Mouse (Mus musculus) right cerebral cortex, adult 18-20 months (tissue): ENCODE results near the gene Tprn.
A peak's percentile ranks its signal among the peaks of the same experiment; 100 is the strongest.

Source experiments
- DNase-seq: peaks from one replicate; pipeline ENCODE4 v3.0.0; 2022; ENCODE audit warnings: mixed read lengths

The Tprn gene

DNA sequence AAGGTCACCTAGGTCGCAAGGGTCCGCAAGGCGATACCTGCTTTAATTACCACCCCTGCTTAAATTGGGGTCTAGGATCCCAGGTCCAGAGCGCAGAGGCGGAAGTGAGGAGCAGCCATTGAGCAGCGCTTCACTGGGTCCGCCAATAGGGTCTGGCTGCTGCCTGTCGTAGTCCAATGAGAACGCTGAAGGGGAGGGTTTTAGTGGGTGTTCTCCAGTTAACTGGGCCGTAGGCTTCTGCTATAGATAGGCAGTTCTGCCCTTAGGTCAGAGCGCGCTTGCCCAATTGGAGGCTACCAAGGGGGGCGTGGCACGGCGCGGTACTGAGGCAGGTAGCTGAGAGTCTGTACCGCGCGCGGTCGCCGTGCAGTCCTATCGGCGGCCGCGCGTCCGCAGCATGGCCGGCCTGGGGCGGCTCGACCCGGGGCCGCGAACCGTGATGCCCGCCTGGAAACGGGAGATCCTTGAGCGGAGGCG is at the start of gene Tprn:
Gene Tprn (plus strand): TSS at position 328 of the 477 bp plus-strand sequence.
- DNase-seq: peak; percentile 97

DNA sequence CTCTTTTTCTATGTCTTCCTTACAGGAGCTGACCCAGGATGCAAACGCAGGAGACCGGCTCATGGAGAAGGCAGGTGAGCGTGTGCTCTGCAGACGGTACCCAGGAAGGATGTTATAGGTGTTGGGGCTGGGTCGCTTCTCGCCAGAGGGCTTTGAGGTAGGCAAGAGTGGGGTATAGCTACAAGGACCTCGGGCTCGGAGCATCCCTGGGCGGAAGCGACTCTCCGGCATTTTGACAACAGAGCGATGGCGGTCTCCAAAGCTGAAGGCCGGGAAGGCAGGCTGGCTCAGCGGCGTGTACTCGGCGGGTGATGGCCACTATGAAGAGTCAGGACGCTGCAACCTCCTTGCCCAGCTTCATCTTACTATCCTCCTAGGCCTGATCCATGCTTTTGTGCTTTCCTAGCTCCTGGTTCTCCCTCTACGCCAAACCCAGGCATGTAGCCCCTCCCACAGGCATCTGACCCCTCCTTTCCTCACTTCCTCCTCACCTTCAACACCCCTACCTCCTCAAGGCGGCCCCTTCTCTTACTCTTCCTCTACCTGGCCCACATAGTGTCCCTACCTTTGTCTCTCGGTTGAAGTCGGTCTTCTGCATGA is 49.1 kb upstream of the Tprn start:
- no peak for DNase-seq

DNA sequence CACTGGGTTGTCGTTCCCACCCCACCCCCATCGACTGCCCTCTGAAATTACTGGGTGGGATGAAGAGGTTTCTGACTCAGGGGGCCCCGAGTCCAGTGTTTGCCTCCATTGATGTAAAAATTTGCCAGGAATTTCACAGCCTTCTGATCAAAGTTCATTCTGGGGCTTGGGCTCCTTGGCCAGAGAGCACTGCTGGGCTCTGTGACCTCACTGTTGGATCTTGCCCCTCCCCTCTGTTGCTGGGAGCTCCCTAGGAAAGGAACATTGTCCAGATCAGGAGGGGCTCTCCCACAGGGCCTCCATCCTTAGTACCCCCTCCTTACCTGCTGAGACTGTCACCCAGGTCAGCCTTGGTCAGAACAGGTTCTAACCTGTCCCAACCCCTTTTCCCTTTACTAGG is 48.0 kb upstream of the Tprn start, which contains the start of gene Stpg3:
Gene Stpg3 (minus strand): TSS at position 194 of the 400 bp plus-strand sequence.
- DNase-seq: no peak

DNA sequence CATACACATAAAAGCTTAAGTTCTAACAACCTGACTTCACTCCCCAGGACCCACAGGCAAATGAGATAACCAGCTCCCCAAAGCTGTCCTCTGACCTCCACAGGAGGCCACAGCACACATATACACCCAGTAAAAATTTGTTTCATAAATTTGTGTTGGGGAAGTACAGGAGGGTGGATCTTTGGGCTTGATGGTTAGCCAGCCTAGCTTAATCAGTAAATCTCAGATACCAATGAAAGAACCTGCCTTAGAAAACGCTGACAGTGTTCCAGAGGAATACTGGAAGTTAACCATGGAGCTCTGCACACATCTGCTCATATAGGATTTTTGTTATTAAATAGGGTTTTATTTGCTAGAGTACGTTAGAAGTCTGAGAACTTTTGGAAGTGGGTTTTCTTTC is 44.8 kb upstream of the Tprn start:
- no peak for DNase-seq

DNA sequence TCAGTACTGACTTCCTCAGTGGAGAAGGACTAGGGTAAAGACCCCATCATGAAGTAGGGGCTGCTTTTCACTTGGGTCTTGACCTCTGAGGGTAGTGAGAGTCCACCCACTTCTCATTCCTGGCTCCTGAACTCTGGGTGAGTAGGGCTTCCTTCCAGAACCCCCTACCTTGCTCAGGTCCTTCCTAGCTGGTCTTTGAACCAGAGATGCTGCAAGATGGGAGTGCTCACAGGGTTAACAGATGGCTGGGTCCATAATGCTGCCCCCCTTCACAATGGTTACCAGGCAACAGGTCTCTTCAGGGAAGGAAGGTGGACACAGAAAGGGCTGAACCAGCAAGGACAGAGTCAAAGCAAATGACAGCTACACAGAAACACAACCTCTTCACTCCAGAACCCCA is 44.0 kb upstream of the Tprn start, which contains the start of gene Fam166a:
Gene Fam166a (plus strand): TSS at position 301 of the 400 bp plus-strand sequence.
- no peak for DNase-seq

DNA sequence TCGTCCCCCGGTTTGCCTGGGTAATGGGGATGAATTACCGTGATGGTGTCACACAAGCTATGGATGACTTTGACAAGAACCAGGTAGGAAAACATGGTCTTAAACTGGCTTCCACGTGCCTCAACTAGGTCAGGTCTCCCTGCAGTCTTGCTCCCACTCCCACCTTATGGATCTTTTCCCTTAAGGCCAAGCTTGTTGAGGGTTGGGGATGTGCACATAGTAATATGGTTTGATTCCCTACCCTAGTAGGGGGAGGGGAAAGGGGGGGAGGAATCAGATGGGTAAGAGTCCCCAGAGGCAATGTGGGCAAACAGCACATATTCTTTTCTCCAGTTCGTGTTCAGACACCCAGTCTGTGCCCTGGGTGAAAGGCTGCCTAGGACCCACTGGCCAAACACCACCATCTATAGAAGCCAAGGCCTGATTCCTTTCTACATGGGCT is 41.1 kb upstream of the Tprn start:
- no peak for DNase-seq

DNA sequence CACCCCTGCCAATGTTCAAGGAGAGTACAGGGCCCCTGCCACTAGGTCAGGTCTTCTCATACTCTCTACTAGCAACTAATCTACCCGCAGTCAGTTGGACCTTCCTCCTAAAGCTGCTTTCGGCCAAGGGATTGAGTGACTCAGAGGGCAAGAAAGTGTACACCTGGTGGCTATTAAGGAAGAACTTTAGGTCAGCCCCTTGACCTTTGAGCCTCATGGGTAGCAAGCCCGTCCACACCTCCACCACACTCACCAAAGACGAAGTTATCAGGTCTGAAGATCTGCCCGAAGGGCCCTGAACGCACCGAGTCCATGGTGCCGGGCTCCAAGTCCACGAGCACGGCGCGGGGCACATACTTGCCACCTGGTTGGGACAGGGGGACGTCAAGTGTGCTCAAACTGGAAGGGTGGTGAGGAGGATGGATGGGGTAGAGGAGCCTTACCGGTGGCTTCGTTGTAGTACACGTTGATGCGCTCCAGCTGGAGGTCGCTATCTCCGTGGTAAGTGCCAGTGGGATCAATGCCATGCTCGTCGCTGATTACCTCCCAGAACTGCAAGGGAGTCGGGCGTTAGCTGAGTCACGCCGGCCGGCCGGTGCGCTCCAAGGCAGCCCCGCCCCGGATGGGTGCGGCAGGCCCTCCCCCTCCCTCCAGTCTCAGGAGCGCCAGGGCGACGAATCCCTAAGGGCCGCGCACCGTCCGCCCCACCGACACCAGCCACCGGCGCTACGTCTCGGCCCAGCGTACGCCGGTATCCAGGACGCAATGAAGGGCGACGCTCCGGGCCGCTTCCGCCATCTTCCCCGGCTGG is 38.5 kb upstream of the Tprn start:
- peak; percentile 82 for DNase-seq

DNA sequence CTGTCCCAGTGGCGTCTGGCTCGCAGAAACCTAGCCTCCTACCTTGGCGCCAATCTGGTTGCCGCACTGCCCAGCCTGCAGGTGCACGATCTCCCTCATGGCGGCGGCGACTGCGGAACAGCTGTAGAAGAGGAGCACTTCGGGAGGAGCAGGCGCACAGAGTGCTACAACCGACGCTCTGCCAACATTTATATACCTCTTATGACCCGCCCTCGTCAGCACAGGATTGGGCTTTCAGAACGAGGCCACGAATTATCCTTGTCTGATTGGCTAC is 38.0 kb upstream of the Tprn start, which contains the start of gene Tubb4b:
Gene Tubb4b (minus strand): TSS at position 211 of the 274 bp plus-strand sequence.
- DNase-seq: no peak

DNA sequence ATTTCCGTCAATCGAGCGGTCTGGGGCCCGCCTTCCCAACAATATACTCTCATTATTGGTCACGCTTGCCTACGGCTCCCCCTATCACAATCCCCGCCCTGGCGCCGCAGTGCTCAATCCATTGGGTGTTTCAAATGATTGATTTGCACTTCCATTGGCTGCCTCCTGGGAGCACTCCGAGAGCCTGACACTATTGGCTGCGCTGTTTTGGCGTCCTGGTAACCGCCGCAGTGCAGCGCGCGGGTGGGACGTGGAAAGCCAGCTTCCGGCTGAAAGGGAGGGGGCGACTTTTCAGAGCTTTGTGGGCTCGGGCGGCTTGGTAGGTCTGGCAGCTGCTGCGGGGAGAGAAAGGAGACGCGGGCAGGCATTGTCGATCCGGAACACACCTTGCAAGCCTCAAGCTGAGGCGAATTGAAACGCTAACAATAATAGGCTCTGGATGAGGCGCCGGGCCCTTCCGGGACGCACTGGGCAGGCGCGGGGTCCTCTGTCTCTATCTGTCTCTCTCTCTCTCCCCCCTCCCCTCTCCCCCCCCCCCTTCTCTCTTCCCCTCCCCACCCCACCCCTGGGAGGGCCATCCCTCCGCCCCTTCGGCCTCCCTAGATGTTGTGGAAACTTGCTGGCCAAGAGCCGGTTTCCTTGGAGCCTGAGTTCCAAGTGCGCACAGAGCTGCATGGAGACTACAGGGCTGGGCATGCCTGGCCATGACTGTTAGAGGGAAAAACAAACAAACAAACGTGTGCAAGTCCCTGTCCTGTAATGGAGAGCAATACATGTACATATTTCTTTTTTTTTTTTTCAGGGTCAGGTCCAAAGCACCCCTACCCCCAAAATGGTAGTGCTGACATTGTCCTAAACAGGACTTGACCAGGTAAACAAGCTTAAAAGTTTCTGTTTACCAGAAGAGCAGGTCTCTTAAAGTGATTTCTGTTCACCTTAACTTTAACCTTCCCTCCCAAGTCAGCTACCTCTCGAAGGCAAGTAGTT is 37.4 kb upstream of the Tprn start:
- DNase-seq: peak; percentile 100

DNA sequence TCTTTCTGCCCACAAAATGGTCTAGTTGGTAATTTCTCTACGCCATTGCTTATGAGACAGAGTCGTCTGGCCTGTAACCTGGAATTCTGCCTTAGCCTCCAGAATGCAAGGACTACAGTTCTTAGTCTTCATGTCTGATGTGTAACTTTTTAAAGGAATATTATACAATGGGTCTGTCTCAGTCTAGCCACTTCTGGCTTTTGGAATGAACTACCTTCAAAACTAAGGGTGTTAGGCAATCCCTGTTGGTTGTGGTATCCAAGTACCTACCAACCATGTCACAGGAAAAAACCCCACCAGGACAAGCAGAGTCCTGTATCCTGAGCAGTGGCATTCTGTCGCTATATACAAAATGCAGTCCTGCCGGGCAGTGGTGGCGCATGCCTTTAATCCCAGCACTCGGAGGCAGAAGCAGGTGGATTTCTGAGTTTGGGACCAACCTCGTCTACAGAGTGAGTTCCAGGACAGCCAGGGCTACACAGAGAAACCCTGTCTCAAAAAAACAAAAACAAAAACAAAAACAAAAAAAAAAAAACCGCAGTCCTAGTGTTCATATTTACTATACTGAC is 36.5 kb upstream of the Tprn start:
- DNase-seq: no peak

DNA sequence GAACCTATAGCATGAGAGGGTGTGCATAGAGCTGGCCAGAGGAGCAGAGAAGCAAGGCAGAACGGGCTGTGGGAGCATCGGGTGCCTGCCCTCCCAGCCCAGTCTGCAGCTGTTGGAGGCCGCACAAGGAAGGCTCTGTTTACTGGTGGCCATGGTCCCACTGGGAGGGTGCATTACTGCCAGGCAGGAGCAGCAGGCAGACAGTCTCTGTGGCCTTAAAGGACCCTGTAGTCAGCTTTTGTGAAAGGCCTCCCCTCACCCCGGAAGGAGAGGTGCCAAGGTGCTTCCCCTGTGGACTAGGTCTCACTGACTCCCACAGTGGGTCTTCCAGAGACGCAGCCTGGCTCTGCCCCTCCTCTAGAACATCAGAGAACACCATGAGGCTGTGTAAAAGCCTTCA is 35.6 kb upstream of the Tprn start:
- DNase-seq: peak; percentile 56

DNA sequence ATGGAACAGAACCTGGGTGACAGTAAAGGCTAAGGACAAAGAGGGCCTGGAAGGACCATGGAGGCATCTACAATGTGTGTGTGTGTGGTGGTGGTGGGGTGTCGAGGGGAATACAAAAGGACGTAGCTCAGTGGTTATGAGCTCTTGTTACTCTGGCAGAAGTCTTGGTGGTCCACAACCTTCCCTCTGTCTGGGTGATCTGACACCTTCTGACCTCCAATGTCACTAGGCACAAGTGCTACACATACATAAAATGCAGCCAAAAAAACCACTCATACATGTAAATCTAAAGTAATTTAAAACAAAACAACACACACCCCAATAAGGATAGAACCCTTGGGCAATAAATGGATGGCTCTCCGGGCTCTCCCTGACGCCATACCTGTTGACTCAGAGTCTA is 35.0 kb upstream of the Tprn start:
- DNase-seq: no peak

DNA sequence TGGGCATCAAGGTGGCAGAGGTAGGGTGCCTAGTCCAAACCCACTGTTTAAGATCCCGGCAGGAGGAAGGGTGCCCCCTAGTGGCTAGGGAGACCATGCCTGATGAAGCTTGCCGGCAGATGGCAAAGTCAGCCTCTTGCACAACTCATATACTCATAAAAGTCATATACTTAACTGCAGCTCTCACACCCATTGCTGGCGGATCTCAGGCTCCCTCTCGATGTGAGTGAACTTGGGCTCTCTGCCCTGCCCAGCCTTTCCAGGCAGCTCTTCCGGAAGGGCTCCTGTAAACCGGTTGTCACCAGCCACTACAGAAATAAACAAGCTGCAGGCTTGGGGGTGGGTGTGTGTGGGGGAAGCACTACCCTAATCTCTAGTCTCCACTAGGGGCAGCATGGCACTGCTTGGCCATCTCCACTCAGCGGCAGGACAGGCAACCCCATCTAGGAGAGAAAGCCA is 34.0 kb upstream of the Tprn start:
- peak; percentile 88 for DNase-seq

DNA sequence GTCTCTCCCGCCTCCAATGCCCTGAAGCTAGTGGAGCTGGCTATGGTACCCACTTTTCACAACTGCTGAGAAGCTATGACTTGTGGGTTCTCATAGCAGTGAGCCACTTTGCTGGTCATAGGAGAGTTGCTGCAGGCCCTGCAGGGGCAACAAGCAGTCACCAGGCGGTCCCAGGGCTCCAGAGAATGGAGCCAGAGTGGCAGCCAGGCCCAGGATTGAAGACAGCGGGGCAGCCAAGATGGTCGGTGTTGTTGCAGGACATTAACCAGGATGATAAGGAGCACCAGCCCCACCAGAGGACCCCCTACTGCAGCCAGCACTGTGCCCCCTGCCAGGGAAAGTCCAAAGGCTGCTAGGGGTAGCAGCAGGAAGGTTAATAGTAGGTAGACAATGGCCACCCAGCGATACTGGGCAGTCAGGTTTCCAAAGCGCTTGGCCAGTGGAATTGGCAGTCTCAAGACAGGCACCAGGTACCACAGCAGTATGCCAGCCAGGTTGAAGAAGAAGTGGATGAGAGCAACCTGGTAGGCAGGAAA is 33.4 kb upstream of the Tprn start:
- no peak for DNase-seq

DNA sequence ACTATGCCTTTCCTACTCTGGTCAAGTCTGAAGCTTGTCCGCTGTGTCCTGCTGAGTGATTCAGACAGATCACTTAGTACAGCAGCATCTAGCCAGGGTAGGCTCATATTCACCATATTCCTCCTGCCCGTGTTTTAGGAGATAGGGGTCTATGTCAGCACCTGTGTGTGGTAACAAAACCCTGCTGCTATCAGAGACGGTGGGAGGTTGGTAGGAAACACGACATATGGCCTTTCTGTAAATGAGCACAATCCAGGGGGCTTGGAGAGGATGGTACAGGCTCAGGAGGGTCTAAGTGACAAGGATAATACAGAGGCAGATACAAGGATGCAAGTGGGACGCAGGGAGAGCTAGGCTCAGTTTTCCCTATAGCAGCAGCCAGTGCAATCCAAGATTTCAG is 32.8 kb upstream of the Tprn start:
- no peak for DNase-seq

DNA sequence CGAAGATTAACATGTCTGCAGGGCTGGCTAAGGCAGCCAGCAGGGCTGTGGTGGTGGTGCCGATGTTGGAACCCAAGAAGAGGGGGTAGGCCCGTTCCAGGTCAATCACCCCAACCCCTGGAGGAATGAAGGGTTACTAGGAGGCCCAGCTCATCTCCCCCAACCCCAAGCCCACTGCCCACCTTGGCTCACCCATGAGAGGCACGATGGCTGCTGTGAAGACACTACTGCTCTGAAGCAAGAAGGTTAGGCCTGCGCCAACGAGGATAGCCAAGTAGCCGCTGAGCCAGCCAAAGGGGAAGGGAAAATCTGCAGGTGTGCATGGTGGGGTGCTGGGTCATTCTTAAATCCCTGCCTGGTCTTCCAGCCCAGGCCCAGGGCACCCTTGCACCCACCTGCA is 31.8 kb upstream of the Tprn start:
- DNase-seq: no peak

DNA sequence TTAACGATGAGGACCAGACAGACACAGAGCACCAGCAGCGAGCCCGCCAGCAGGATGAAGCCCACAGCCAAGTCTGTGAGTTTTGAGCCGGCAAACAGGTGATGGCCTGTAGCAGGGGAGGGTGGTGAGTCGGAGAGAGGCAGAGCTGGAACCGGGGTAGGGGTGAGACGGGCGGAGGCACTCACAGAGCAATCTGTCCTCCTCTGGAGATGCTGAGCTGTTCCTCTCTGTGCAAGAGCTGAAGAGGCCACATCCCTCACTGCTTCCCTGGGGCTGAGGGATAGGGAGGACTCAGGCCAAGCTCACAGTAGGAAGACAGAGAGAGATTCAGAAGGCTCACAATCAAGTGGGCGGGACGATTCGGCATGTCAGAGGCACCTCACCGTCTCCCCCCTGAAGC is 31.4 kb upstream of the Tprn start:
- DNase-seq: no peak

DNA sequence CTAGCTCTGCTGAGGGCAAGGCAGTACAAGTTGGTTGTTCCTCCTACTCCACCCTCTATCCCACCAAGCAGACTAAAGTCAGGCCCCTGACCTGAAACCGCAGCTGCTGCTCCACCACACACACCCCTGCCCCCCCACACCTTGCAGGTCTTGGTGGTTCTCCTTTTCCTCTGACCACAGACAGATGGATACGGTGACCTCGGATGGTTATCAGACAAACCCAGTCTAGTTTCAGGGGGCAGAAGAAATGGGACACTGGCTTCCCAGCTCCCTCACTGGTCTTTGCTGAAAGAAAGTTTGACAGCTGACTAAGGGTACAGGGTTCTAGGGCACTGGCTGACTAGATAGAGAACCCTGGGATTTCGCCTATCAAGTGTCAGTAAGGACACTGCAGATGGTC is 29.0 kb upstream of the Tprn start:
- DNase-seq: no peak

DNA sequence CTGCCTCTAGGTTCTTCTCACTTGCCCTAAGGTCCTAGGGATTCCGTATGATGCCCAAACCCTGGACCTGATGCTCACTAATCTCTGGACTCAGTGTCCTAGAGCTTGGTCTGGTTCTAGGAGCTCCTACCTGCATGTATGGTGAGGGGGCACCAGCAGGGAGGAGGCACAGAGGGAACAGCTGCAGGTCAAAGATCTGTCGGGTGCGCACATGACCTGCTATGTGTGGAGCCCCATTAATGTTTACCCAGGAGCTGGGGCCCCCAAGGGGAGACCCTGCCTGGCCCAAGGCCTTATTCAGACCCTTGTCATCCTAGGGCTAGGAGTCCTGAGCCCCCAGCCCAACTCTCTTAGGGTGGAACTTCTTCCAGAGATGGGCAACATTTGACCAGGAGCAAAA is 28.4 kb upstream of the Tprn start, which contains the start of gene Slc34a3:
Gene Slc34a3 (minus strand): TSS at position 315 of the 400 bp plus-strand sequence.
- no peak for DNase-seq

DNA sequence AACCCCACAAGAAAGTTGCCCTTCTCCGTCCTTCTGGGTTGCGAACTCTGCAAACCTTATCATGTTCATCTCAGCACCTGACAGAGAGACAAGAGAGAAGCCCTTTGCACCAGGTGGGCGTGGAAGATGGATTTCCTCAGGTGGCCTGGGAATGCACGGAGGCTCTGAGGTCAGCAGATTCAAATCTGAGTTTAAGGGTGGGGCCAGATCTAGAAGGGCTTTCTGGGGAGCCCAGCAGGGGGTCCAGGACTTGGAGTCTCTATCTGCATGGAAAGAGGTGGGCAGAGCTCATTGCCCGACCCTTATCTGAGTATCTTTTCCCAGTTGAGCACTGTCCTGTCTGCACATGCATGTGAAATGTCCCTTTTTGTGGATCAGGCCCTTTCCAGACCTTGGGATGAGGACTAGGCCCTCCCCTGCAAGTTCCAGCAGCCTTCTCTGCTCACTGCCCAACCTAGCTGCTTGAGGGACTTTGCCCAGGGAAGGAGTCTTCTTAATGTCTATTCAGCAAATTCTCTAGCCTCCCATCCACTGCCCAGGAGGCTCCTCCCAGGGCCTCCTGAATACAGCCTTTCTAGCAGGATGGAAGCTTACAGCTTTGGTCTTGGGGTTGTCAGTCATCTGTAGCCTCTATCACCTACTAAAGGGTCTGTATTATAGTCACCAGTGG is 27.7 kb upstream of the Tprn start:
- no peak for DNase-seq

DNA sequence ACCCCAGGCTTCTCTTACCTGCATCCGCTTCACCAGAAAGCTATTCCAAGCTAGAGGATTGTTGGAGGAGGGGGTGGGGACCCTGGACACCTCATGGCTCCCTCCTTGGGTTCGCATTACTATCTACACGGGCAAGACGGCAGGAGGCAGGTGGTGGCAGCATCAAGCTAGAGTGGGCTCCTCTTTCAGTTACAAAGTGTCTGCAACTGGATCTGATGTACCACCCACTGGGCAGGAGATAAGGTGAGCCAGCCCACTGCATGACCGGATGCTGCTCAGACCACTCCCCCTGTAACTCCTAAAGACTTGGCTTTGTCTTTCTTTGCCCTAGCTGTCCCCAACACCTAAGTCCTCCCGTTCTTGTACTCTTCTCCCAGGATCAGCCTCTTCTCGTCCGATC is 25.8 kb upstream of the Tprn start, which contains the start of gene Rnf224:
Gene Rnf224 (minus strand): TSS at position 174 of the 400 bp plus-strand sequence.
- DNase-seq: no peak

DNA sequence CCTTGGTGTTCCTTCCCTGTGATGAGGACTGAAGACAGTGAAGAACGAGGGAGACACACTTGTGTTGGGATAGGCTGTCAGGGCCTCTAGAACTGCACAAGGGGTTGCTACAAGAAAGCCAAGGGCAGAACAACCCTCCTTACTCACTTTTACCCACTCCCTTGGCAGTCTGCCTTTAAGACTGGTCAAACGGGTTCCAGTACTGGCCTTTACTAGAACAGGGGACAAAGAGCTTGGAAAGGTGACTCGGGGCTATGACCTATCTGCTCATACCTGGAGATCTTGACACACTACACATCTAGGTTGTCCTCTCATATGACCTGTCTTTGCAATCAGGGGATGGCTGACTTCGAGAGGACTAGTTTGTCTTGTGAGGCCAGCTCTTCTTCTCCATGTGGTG is 24.9 kb upstream of the Tprn start:
- no peak for DNase-seq
